Mouse (Mus musculus) gastrocnemius, postnatal 10 days (tissue): Measurements from ENCODE around the gene Gm17428. TPM values are rescaled to one million over a fixed set of nuclear protein-coding genes. Genes with fewer than 3 reads are reported as not detected.
A peak's percentile ranks its signal among the peaks of the same experiment; 100 is the strongest.
"Not testable (repeated sequence)": the region's sequence is repeated elsewhere in the genome, so short reads cannot be mapped to it uniquely, and the experiment has no call there.

ENCODE experiments used
- DNase-seq: peaks from one replicate; pipeline ENCODE4 v3.0.0; 2021; ENCODE audit warnings: mixed read lengths
- long read RNA-seq, 2 experiments: library from polyadenylated mRNA; stranded (forward); transcript quantifications; one replicate each; pipeline ENCODE4 v2.0.0; 2021
- total RNA-seq, 2 experiments: library from RNA; stranded (reverse); gene quantifications; 2 replicates each; pipeline ENCODE4 v1.2.3; 2021

Gm17428 gene
- total RNA-seq: not detected
- long read RNA-seq, experiment 1: 0 reads
- long read RNA-seq, experiment 2: 0 reads

- no peak for DNase-seq
These were observed at the start of gene Gm17428 for GRCm38 (mm10) chr14:54976633-54977032. Gm17428 (plus strand) TSS chr14:54976933.

- no peak for DNase-seq
These were observed 49.4 kb upstream of the Gm17428 start for GRCm38 (mm10) chr14:54927296-54927695.

GRCm38 (mm10) chr14:54929801-54930200 lies 46.9 kb upstream of the Gm17428 start:
- no peak for DNase-seq

GRCm38 (mm10) chr14:54930431-54930830 lies 46.3 kb upstream of the Gm17428 start:
- DNase-seq: no peak

- no peak for DNase-seq
These were observed 44.0 kb upstream of the Gm17428 start, which contains the start of gene Il25 for GRCm38 (mm10) chr14:54932645-54933150. Il25 (plus strand) TSS chr14:54932695.

GRCm38 (mm10) chr14:54935904-54936830 lies 40.6 kb upstream of the Gm17428 start, which contains the start of gene Cmtm5:
Cmtm5 (plus strand) TSS chr14:54936261.
- no peak for DNase-seq

GRCm38 (mm10) chr14:54936831-54937160 lies 39.9 kb upstream of the Gm17428 start:
- no peak for DNase-seq

GRCm38 (mm10) chr14:54937361-54938182 lies 39.2 kb upstream of the Gm17428 start:
- no peak for DNase-seq

GRCm38 (mm10) chr14:54938431-54939219 lies 38.1 kb upstream of the Gm17428 start:
- no peak for DNase-seq

GRCm38 (mm10) chr14:54939434-54940175 lies 37.1 kb upstream of the Gm17428 start:
- DNase-seq: peak; percentile 62

- no peak for DNase-seq
These were observed 36.6 kb upstream of the Gm17428 start for GRCm38 (mm10) chr14:54940176-54940530.

GRCm38 (mm10) chr14:54941024-54941978 lies 35.4 kb upstream of the Gm17428 start:
- no peak for DNase-seq

- DNase-seq: no peak
These were observed 34.3 kb upstream of the Gm17428 start for GRCm38 (mm10) chr14:54942479-54942878.

GRCm38 (mm10) chr14:54943971-54944370 lies 32.8 kb upstream of the Gm17428 start:
- DNase-seq: no peak

- no peak for DNase-seq
These were observed 31.8 kb upstream of the Gm17428 start for GRCm38 (mm10) chr14:54944939-54945338.

- no peak for DNase-seq
These were observed 30.6 kb upstream of the Gm17428 start for GRCm38 (mm10) chr14:54945975-54946704.

GRCm38 (mm10) chr14:54947008-54947407 lies 29.7 kb upstream of the Gm17428 start:
- not testable (repeated sequence) for DNase-seq

GRCm38 (mm10) chr14:54948781-54949180 lies 28.0 kb upstream of the Gm17428 start:
- no peak for DNase-seq

- no peak for DNase-seq
These were observed 26.2 kb upstream of the Gm17428 start for GRCm38 (mm10) chr14:54950493-54950892.
